Mouse (Mus musculus): ENCODE results near the gene 2900011O08Rik. TPM values are rescaled to one million over a fixed set of nuclear protein-coding genes. Genes with fewer than 3 reads are reported as not detected.
"Not testable (repeated sequence)": the region's sequence is repeated elsewhere in the genome, so short reads cannot be mapped to it uniquely, and the experiment has no call there.

The 2900011O08Rik gene
- total RNA-seq, 2 experiments from 2014 or later: not detected

DNA sequence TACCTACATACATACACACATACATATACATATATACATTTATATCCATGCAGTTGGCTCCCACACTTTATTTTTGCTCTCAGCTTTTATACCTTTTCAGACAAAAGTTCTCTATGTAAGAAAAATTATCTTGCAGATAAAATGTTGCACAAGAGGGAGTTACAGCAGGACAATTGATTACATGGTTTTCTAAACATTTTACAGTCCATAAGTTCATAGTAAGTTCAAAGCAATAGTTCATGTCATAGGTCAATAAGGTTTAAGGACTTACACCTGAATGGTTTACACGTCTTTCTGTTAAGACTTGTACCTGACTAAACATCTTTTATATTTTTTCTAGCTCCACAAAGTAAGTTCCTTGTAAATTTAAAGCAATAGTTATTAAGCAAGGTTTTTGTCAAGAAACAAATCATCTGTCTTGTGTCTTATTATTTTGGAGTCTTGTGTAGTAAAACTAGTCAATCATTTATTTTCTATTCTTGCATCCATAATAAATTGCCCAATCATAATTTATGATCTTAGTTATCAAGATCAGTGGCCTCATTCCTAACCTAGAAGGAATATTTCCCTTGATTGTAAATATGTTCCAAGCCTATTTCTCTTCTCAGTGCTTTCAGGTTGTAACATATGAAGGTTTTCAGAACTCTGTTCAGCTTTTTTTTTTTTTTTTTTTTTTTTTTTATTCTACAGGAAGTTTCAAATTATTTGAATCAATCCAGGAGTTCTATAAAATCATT is 72.9 kb downstream of the 2900011O08Rik start:
- intact Hi-C loops (cut with DNase I): no loop called here

DNA sequence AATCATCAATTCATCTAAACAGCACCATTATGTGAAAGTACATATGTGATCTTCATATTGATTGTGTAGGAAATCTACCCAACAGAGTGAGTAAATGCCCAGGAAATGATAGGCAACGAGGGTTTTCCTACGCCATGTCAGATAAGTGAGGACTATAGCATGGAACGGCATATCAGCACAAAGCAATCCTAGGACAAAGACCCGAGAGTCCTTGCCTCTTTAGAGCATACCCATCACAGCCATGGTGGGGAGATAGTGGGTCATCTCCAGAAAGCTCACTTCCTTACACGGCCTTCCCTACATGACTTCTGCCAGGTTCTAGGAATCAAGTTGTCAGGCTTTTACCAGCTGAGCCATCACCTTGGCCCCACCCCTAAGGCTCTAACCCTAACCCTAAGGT is 73.5 kb downstream of the 2900011O08Rik start:
- DNase-seq: no peak
- intact Hi-C loops (cut with DNase I): no loop called here

More for the DNA sequence above, 72.9 kb downstream of the 2900011O08Rik start:
- DNase-seq: no peak

DNA sequence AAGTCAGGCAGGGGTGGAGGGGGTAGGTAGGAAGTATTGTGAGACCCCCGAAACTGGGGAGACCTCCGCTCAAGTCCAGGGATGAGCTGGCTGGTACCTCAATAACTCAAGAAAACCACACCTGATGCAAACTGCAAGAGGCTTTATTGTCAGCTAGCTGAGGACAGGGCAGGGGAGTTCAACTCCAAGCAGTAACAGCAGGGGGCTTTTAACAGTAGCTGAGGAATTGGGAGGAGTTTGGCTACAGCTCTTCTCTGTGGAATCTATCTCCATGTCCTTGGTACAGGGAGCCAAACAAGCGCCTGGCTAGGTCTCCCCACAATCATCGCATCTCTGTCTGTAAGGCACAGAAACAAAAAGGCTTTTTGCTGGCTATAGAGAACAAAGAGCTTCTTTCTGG is 80.2 kb downstream of the 2900011O08Rik start:
- intact Hi-C loops (cut with DNase I); DNase-seq: not testable (repeated sequence)

DNA sequence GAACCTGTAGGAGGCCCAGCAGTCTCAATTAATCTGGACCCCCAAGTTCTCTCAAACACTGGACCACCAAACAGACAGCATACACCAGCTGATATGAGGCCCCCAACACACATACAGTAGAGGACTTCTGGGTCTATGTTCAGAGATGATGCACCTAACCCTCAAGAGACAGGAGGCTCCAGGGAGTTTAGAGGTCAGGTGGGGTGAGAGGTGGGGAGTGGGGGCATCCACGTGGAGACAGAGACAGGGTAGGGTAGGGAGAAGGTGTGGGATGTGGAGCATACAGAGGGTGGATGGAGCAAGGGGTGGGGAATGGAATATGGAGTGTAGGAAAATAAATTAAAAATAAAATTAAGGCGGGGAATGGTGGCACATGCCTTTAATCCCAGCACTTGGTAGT is 82.3 kb downstream of the 2900011O08Rik start:
- intact Hi-C loops (cut with DNase I); DNase-seq: not testable (repeated sequence)

DNA sequence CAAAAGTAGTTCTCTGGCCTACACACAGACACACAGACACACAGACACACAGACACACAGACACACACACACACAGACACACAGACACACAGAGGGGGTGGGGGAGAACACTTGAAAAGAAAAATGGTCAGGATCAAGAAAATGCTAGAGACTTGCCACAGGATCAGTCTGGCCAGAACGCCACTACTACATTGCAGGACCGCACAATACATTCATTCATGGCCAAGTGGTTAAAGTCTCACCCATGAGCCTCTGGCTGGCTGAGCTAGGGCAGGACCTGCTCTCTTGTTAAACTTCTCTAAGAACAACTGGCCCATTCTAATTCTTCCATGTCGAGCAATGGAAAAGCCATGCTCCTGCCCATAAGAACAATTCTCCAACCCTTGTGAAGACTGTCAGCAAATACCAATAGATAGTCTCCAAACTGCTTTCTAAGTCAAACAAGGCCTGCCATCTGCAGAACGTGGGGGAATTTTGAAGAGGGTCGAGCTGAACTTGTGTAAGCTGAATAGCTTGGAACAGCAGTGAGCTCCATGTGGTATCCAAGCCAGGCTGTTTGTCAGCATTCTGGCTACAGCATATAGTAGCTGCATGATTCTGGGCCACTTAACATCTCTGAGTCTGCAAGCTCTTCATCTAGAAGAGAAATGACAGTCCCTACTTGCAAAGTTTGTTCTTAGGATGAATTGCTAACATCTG is 84.2 kb downstream of the 2900011O08Rik start:
- intact Hi-C loops (cut with DNase I): no loop called here
- DNase-seq: no peak

DNA sequence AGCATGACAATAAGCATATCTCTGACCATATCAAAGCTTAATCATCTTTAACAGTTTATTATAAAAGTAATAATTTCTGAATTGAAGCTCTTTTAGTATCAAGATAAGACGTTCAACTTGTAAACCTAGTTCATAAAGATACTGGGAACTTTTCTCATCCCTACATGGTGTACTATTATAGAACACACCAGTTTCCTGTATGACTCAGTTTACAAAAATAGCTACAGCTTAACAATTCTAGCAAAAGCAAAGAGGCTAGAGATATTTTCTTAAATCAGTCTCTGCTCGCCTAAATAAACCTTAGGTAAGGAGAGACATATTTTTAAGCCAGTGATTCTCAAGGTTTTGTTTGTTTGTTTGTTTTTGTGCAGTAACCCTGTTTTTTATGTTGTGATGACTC is 96.5 kb downstream of the 2900011O08Rik start:
- intact Hi-C loops (cut with DNase I): no loop called here
- DNase-seq: no peak

DNA sequence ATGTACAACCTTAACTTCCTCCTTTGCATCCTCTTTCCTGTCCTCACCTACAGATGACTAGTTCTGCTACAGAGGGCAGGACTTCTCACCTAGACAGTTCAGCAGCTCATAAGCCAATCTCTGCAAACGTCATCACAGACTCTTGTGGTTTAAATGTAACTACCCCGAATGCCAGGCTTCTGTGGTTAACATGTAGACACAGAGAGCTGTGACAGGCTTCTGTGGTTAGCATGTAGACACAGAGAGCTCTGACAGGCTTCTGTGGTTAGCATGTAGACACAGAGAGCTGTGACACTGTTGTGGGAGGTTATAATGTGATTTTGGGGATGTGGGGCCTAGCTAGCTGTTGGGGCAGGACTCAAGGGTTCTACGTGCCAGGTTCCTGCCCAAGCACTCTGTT is 101.8 kb downstream of the 2900011O08Rik start:
- intact Hi-C loops (cut with DNase I): no loop called here
- DNase-seq: no peak

DNA sequence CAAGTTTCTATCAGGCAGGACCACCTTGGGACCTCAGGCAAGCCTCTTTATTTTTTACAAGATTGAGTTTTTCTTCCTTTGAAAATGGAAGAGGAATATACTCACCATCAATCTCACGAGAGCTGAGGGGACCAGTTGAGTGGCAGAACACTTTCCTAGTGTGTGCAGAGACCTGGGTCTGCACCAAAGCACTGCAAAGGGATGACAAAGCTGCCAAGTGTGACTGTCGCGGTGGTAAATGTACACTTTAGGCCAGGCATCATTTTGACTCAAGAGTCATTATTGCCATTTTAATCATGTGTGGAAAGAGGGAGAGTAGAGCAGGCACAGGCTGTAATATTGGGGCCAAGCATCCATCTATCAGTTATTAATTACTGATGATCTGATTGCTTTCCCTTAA is 102.9 kb downstream of the 2900011O08Rik start:
- no peak for DNase-seq
- intact Hi-C loops (cut with DNase I): no loop called here

DNA sequence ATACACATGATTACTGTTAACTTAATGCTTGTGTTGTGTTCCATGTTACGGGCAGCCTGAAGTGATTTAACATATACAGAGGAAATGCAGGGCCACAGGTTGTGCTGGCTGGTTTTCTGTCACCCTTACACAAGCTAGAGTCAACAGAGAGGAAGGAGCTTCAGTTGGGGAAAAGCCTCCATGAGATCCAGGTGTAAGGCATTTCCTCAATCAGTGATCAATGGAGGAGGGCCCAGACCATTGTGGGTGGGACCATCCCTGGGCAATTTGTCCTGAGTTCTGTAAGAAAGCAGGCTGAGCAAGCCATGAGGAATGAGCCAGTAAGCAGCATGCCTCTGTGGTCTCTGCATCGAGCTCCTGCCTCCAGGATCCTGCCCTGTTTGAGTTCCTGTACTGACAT is 105.4 kb downstream of the 2900011O08Rik start:
- intact Hi-C loops (cut with DNase I): loop anchor here (1.0 kb wide), 1 partner anchor 38 kb away; no protein-coding TSS in a partner anchor
- DNase-seq: no peak

DNA sequence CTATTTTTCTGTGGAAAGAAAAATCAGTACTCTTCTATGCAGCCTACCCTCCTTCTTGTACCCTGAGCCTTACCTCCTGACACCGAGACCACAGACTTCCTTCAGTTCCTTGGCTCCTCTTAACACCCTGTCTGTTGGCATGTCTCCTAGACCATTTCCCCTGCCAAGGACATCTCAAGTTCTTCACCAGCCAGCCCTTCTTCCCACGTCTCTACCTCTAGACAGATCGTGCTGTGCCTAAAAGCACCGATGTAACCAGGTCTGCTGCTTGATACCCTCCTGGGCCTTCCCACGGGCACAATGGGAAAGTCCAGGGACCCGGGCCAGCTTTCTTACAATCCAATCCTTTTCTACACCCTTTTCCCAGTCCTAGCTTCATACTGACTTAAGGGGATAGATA is 119.5 kb downstream of the 2900011O08Rik start:
- intact Hi-C loops (cut with DNase I): no loop called here
- no peak for DNase-seq

DNA sequence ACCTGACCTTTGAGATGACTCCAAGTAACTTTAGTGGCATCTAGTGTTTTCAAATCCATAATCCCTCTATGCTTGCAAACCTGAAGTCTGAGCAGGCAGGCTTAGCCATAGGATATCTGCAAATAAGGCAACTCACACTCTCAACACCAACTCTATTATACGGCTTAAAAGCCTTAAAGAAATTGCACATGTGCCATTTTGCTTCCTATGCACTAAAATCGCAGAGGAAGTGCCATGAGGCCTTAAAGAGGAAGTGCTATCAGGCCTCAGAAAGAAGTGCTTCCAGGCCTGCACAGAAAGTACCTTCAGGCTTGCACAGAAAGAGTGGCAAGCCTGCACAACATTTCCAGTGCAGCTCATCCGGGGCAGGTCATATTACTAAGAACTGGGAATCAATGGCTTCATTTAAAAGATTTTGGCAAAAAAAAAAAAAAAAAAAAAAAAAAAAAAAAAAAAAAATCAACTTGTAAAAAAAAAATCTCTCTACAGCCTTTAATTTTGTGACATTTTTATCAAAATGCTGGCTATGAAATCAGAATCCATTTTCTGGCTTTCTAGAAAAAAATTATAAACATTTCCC is 123.3 kb downstream of the 2900011O08Rik start:
- intact Hi-C loops (cut with DNase I): no loop called here
- DNase-seq: no peak

DNA sequence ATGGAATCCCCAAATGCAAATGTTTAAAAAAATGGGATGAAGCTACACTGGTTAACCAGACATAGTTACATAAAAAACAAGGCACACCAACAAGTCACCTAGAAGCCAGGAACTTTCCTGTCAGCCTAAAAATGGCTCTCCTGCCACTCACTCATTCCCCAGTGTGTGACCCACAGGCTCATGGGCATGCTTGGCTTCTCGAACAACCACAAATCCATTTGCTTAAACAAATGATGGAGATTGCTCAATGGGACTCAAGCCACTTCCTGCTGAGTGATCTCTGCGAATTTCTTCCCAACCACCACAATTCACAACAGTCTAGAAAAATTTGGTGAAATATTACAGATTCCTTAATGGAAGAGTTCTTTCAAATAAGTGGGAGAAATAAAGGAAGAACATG is 124.5 kb downstream of the 2900011O08Rik start:
- intact Hi-C loops (cut with DNase I): no loop called here
- DNase-seq: no peak

DNA sequence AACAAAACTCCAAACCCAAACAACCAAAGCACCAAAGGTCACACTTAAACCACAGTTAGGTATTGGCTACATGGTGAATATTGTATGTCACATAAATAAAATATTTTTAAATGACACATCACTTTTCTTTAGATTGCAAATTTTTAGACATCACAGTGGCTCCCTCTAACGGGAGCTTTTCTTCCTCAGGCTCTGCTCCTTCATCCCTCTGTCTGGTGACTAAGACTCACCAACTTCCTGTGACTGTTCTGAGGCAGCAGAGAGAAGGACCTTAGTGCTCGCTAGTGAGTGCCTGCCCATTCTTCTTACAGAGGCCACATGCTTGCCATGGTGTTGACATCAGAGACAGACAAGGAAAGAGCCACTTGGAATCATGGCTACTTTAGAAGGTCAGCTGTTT is 125.7 kb downstream of the 2900011O08Rik start:
- intact Hi-C loops (cut with DNase I): no loop called here
- no peak for DNase-seq

DNA sequence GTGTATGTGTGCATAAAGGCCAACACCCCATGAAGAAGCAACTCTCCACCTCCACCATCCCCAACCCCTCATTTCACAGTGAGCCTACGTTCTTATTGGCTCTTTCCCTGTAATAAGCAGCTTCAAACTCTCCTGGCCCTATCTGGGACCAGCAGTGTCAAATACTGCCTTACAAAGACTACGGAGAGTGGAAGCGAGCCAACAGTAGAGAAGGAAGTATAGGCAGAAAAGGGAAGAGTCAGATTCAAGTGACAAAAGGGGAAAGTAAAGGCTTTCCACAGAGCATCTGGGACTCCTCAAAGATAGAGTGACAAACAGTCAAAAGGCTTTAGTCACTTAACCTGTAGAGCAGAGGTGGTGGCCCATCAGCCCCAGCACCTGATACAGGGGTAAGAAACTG is 126.3 kb downstream of the 2900011O08Rik start:
- DNase-seq: peak in 1 of 2 experiments; percentile 6
- intact Hi-C loops (cut with DNase I): no loop called here

DNA sequence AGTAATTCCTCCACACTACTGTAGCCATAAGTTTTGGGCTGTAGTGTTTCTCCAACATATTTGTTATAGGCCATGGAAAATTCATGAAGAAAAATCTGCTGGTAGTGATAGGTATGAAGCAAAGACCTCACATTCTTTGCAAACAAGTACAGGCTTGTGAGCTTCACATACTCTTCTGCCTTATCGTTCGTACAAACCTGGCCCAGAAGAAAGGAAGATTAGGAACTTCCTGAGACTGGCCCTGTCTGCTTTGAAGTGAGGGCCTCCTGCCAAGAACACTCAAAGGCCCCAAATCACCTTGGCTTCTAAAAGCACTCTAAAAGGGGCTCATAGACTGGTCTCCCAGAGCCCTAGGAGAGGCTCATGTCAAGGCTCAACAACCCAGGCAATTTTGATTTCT is 130.9 kb downstream of the 2900011O08Rik start:
- intact Hi-C loops (cut with DNase I): no loop called here

DNA sequence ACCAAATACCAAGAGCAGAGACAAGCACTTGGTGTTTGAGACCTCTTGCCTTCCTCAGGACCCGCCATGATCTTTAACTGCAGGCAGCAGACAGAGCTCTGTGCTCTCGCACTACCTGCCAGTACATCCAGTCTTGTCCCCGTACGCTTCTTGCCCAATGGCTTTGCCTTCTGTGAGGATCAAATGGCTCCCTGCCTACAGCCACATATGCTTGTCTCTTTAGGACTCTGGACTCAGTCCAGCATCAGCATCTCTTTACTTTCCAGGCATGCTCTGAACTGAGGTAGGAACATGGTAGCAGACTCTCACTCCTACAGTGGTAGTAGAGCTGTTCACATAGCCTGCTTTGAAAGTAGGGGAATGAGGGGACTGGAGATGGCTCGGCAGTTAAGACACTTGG is 134.5 kb downstream of the 2900011O08Rik start:
- DNase-seq: no peak
- intact Hi-C loops (cut with DNase I): no loop called here

More for the DNA sequence above, 130.9 kb downstream of the 2900011O08Rik start:
- DNase-seq: no peak

DNA sequence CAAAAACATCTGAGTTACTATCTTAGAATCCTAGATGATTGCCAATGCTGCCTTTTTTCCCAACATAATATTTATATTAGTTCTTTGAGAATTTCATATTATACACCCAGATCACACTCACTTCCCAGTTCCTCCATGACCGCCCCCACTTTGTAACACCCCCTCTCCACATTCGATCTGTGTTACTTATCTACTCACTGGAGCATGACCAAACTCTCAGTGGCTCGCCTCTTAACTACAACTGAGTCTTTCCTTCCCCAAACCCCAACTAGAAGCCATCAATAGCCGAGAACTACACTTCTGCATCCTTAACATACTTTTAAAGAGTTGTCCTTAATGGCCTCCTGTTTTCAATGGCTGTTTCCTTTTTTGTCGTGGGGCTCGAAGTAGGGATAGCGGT is 135.2 kb downstream of the 2900011O08Rik start:
- no peak for DNase-seq
- intact Hi-C loops (cut with DNase I): no loop called here

DNA sequence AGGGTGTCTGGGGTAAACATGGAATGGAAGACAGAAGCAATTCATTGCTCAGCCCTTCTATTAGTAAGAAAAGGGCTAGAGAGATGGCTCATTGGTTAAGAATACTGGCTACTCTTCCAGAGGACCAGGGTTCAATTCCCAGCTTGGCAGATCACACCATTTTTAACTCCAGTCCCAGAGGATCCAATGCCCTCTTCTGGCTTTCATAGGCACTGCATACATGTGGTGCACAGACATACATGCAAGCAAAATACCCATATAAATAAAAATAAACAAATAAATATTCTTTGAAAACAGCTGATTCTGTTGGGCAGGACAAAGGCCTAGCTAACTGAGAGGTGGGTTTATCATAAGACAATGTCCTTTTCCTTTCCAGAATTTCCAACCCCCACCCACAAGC is 136.2 kb downstream of the 2900011O08Rik start:
- no peak for DNase-seq
- intact Hi-C loops (cut with DNase I): no loop called here

DNA sequence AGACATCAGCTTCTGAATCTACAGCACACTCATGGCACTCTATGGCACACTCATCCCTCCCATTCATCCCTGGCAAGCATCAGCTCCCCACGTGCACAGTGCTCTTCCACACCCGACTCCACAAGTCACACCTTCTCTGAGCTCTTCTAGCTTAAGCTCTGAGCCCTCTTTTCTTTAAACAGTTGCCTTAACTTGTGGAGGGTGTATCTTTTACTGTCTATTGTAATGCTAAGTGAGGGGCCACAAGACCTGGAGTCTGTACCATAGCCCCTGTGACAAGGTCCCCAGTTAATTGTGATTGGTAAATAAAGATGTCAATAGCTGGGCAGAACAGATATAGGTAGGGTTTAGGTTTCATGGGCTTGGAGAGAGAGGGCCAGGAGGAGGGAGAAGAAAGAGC is 137.5 kb downstream of the 2900011O08Rik start:
- DNase-seq: no peak
- intact Hi-C loops (cut with DNase I): no loop called here

DNA sequence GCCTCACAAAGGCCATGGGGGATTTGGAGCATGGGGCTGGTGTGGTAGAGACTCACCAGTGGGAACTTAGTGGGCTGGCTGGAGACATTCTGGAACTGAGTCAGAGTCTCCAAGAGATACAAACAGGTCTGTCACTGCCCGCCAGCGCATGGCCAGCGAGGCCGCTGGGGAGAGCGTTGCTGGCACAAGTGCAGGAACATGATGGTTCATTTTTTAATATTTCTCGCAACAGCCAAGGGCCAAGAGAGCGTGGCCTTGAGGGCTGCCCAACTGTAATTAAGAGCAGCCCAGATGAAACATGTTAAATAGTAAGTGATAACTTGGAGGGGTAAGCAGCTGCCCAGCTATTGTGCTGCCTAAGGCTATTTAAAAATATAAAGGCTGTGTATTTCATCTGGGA is 138.3 kb downstream of the 2900011O08Rik start:
- intact Hi-C loops (cut with DNase I): no loop called here
- DNase-seq: no peak

DNA sequence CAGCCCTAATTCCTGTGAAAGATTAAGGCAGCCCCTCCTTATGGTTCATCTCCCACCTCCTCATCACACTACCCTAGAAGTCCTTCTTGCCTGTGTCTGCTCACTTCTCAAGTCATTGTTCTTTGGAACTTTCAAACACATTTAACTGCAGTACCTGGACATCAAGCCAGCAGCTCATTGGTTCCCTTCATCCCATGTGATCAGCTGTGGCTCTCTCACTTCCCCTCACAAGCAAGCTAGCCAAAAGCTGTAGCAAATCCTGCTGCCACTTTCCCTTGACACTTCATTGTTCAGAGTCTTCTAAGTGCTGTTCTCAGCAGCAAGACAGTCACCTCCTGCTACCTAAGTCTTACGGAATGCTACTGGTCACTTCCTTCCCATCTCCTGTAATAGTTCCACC is 138.8 kb downstream of the 2900011O08Rik start:
- intact Hi-C loops (cut with DNase I): no loop called here

DNA sequence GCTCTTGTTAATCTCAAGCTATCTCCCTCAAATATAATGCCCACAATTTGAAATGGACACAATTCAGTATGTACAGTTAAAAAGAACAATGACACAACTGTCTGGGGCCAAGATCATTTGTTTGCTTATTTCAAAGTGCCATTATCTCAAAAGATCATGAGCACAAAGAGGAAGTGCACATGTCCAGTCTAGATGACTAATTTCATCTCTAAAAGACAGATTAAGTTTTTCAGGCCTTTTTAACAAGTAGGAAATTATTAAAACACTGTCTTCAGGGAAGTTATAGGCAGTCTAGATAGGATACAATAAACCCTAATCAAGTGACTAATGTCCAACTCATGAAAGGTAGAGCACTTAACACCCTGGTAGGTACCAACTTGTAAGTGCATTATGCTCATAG is 142.6 kb downstream of the 2900011O08Rik start:
- DNase-seq: no peak
- intact Hi-C loops (cut with DNase I): no loop called here

More for the DNA sequence above, 138.8 kb downstream of the 2900011O08Rik start:
- DNase-seq: no peak

Data from heart, postnatal 10 days (tissue).